Mouse (Mus musculus) CH12.LX (cell line): ENCODE data around the gene Smdt1. TPM values are rescaled to one million over a fixed set of nuclear protein-coding genes. Genes with fewer than 3 reads are reported as not detected.

Experiments
- DNase-seq: peaks from one replicate; pipeline ENCODE4 v3.0.0-alpha.2; 2013; ENCODE audit errors: extremely low read depth
- H3K27ac ChIP-seq: 2 replicates; pipeline ENCODE4 v1.5.1; 2012; ENCODE audit warnings: low read depth, mild to moderate bottlenecking, control low read depth, moderate library complexity; ENCODE audit not compliant: insufficient read depth
- H3K27me3 ChIP-seq: replicated peaks from 2 replicates; pipeline ENCODE3; 2012; ENCODE audit warnings: inconsistent platforms
- H3K36me3 ChIP-seq, 2 experiments: replicated peaks in 1 of 2; 2 replicates each; pipeline versions ENCODE3 to v1.6.1; 2012; ENCODE audit warnings: inconsistent platforms in 1 of 2, low read length in 1 of 2, mild to moderate bottlenecking in 1 of 2, mixed read lengths in 1 of 2, moderate library complexity in 1 of 2; ENCODE audit not compliant: control insufficient read depth in 1 of 2, insufficient read depth in 1 of 2
- H3K4me1 ChIP-seq, 2 experiments: 2 replicates each; pipeline ENCODE4 v1.6.1; 2012; ENCODE audit warnings: inconsistent platforms in 1 of 2, moderate library complexity in 1 of 2; ENCODE audit not compliant: insufficient read depth in 2 of 2, control insufficient read depth in 1 of 2
- H3K4me2 ChIP-seq: 2 replicates; pipeline ENCODE4 v1.6.1; 2012; ENCODE audit warnings: low read depth, mild to moderate bottlenecking, control low read depth; ENCODE audit not compliant: poor library complexity, insufficient read depth, severe bottlenecking
- H3K4me3 ChIP-seq, 3 experiments: fragments of 150-350 bp in 1 of 3; sonication (generic) in 1 of 3; replicated peaks in 1 of 3; 2 replicates each; pipeline versions ENCODE3 to v1.5.1; 2011 to 2012; ENCODE audit warnings: low read depth in 2 of 3, low read length in 2 of 3, mild to moderate bottlenecking in 2 of 3, moderate library complexity in 2 of 3, control low read depth in 1 of 3, improper control_type of control experiment in 1 of 3, inconsistent platforms in 1 of 3, mixed read lengths in 1 of 3; ENCODE audit not compliant: poor library complexity in 1 of 3
- H3K79me2 ChIP-seq: replicated peaks from 2 replicates; pipeline ENCODE4 v1.6.1; 2012; ENCODE audit warnings: mild to moderate bottlenecking, moderate library complexity; ENCODE audit not compliant: control insufficient read depth, poor library complexity, insufficient read depth, severe bottlenecking; ENCODE audit errors: extremely low read depth
- H3K9ac ChIP-seq: 2 replicates; pipeline ENCODE4 v1.6.1; 2012; ENCODE audit warnings: low read depth, mild to moderate bottlenecking, control low read depth, moderate library complexity; ENCODE audit not compliant: insufficient read depth
- H3K9me3 ChIP-seq: replicated peaks from 2 replicates; pipeline ENCODE3; 2012; ENCODE audit warnings: low read length, inconsistent platforms, mixed read lengths
- CHD1 ChIP-seq: IDR thresholded peaks from 2 replicates; pipeline ENCODE4 v1.6.1; 2012; ENCODE audit warnings: low read depth, low read length, improper control_type of control experiment, inconsistent platforms
- CHD2 ChIP-seq: IDR thresholded peaks from 2 replicates; pipeline ENCODE4 v1.6.1; 2011; ENCODE audit warnings: low read length, improper control_type of control experiment
- CTCF ChIP-seq, 2 experiments: IDR thresholded peaks in 1 of 2; conservative IDR thresholded peaks in 1 of 2; 2 replicates each; pipeline ENCODE4 v1.5.1; 2011 to 2012; ENCODE audit warnings: low read depth in 2 of 2, low read length in 2 of 2, improper control_type of control experiment in 1 of 2, inconsistent platforms in 1 of 2, mild to moderate bottlenecking in 1 of 2, moderate library complexity in 1 of 2
- EP300 ChIP-seq: IDR thresholded peaks from 2 replicates; pipeline ENCODE4 v1.6.1; 2011; ENCODE audit warnings: low read length, improper control_type of control experiment
- GABPA ChIP-seq: IDR thresholded peaks from 2 replicates; pipeline ENCODE4 v1.6.1; 2012; ENCODE audit warnings: low read depth, low read length, improper control_type of control experiment, inconsistent platforms; ENCODE audit not compliant: insufficient replicate concordance
- HCFC1 ChIP-seq: IDR thresholded peaks from 2 replicates; pipeline ENCODE4 v1.6.1; 2012; ENCODE audit warnings: low read depth, mild to moderate bottlenecking, inconsistent platforms, low read length, improper control_type of control experiment
- IRF4 ChIP-seq: IDR thresholded peaks from 2 replicates; pipeline ENCODE4 v1.6.1; 2014; ENCODE audit warnings: low read depth, mild to moderate bottlenecking, inconsistent platforms, low read length, improper control_type of control experiment
- JUN ChIP-seq: IDR thresholded peaks from 2 replicates; pipeline ENCODE4 v1.6.1; 2011; ENCODE audit warnings: low read depth, mild to moderate bottlenecking, low read length, improper control_type of control experiment, moderate library complexity; ENCODE audit not compliant: insufficient read depth
- KAT2A ChIP-seq: IDR thresholded peaks from 2 replicates; pipeline ENCODE4 v1.6.1; 2012; ENCODE audit warnings: low read length, improper control_type of control experiment, inconsistent platforms; ENCODE audit not compliant: insufficient replicate concordance
- MAX ChIP-seq: IDR thresholded peaks from 2 replicates; pipeline ENCODE4 v1.6.1; 2011; ENCODE audit warnings: low read length, improper control_type of control experiment
- MEF2A ChIP-seq: IDR thresholded peaks from 2 replicates; pipeline ENCODE4 v1.6.1; 2014; ENCODE audit warnings: low read depth, mild to moderate bottlenecking, inconsistent platforms, low read length, improper control_type of control experiment, borderline replicate concordance
- MXI1 ChIP-seq: IDR thresholded peaks from 2 replicates; pipeline ENCODE4 v1.6.1; 2011; ENCODE audit warnings: mild to moderate bottlenecking, low read depth, low read length, improper control_type of control experiment
- NRF1 ChIP-seq: IDR thresholded peaks from 2 replicates; pipeline ENCODE4 v1.6.1; 2014; ENCODE audit warnings: low read depth, mild to moderate bottlenecking, inconsistent platforms, low read length, improper control_type of control experiment, moderate library complexity
- PAX5 ChIP-seq: IDR thresholded peaks from 2 replicates; pipeline ENCODE4 v1.6.1; 2012; ENCODE audit warnings: low read length, inconsistent platforms, mixed read lengths
- POLR2A ChIP-seq: IDR thresholded peaks from 2 replicates; pipeline ENCODE4 v1.6.1; 2011; ENCODE audit warnings: low read depth, mild to moderate bottlenecking, improper control_type of control experiment, low read length
- RCOR1 ChIP-seq: conservative IDR thresholded peaks from 2 replicates; pipeline ENCODE4 v1.6.1; 2012; ENCODE audit warnings: low read depth, mild to moderate bottlenecking, inconsistent platforms, low read length, improper control_type of control experiment
- SIN3A ChIP-seq: IDR thresholded peaks from 2 replicates; pipeline ENCODE4 v1.6.1; 2012; ENCODE audit warnings: low read length, improper control_type of control experiment, inconsistent platforms
- SMC3 ChIP-seq: IDR thresholded peaks from 2 replicates; pipeline ENCODE4 v1.6.1; 2011; ENCODE audit warnings: low read depth, low read length, improper control_type of control experiment
- TBP ChIP-seq: conservative IDR thresholded peaks from 2 replicates; pipeline ENCODE4 v1.6.1; 2011; ENCODE audit warnings: low read depth, low read length, improper control_type of control experiment
- TCF12 ChIP-seq: IDR thresholded peaks from 2 replicates; pipeline ENCODE4 v1.6.1; 2014; ENCODE audit warnings: low read depth, mild to moderate bottlenecking, inconsistent platforms, low read length, improper control_type of control experiment
- UBTF ChIP-seq: IDR thresholded peaks from 2 replicates; pipeline ENCODE4 v1.6.1; 2012; ENCODE audit warnings: low read depth, mild to moderate bottlenecking, inconsistent platforms, low read length, improper control_type of control experiment, moderate library complexity
- dilution Hi-C: fragments of 300-500 bp; cut with MboI; formaldehyde crosslinking; loops from 2 replicates; pipeline ENCODE4 v1.14.3; 2020; ENCODE audit warnings: low sequenced_read_pairs; ENCODE audit not compliant: extremely low pct_unique_long_range_greater_than_20kb, extremely low pct_ligation_motif_present
- in situ Hi-C: fragments of 300-500 bp; cut with MboI; formaldehyde crosslinking; loops from 3 replicates; pipeline ENCODE4 v1.14.3; 2019; ENCODE audit warnings: low sequenced_read_pairs, low pct_ligation_motif_present, low pct_unique_long_range_greater_than_20kb, mixed read lengths
- polyA plus RNA-seq: library from polyadenylated mRNA; unstranded; fragments of >175 nt; gene quantifications from 2 replicates; pipeline ENCODE4 v1.2.1, GENCODE M21; 2012; ENCODE audit warnings: low read depth; ENCODE audit not compliant: insufficient read length
- total RNA-seq, 2 experiments: library from RNA; depleted of rRNA; stranded (reverse); fragments of 300-350 nt in 1 of 2; fragments of >200 nt in 1 of 2; gene quantifications; 2 replicates each; pipeline ENCODE4 v1.2.3; 2012 to 2014

Gene Smdt1
- total and polyA plus RNA-seq, 3 experiments = 112 to 171 (median 138) TPM

DNA sequence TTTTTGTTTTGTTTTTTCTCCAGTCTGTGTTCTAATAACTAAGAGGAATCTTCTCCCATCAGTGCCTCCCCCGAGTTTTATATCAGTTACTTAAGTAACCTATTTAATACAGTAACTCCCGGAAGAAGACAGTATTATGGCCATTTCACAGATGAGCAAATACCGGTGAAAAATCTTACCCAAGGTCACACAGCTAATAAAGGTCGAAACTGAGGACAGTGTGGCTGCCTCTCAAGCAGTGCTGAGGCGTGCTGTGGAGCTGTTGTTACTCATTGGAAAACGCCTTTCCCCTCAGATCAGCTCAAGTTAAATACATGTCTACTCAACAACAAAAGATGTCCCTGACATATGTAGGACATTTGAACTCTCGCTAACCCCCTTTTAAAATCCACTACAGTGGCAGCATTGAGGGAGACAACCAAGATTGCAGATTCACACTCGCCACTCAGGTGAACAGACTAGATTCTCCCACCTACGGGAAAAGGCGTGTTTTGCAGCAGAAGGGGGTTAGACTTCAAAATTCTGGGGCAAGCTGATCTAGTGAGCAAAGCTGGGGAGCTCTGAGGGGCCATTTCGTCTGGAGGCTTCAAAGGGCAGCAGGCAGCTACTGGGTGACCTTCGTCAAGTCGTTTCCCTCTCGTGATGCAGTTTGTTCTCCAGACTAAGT is 14.5 kb downstream of the Smdt1 start:
- Histone ChIP-seq H3K9ac (peak overlapping the region; percentile 87), H3K4me1 (peaks cover 6 to 30% of the 10 kb centered on the region in 2 experiments), H3K4me2 (peak overlapping the region; percentile 63), H3K79me2 (peaks cover 15% of the 10 kb centered on the region), H3K4me3 (peak overlapping the region; percentile 89 to 97 (median 96)), H3K27ac (no peak overlapping the region), H3K36me3 (peaks cover 24 to 37% of the 10 kb centered on the region in 2 experiments), H3K27me3 (no peaks in the 10 kb centered on the region), H3K9me3 (peaks cover 2% of the 10 kb centered on the region)
- TF ChIP-seq SIN3A (peak; percentile 52; the same call in 1 of the 2 replicates), SMC3 (no peak)
- in situ Hi-C loops = loop anchor here (10.0 kb wide), 1 partner anchor 62 kb away; no protein-coding TSS in a partner anchor
- DNase-seq = no peak
- dilution Hi-C loops = no loop called here

DNA sequence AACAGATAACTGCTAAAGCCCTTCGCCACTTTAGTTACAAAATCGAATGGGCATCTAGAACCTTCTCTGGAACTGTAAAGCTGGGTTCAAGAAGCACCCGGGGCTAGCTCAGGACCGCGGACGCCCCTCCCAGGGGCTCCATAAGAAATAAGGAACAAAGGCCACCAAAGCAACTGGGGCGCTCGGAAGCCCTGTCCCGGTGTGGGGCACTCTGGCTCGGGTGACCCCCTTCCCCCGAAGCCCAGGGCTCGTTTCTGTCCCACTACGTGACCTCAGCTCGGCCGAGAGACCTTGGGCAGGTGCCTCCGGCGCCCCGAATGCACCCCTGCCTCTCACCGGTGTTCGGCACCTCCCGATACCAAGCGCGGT is 15.0 kb downstream of the Smdt1 start:
- H3K36me3 ChIP-seq = peaks cover 19 to 32% of the 10 kb centered on the region in 2 experiments
- peak overlapping the region; percentile 63; the same call in 1 of the 2 replicates for H3K4me2 ChIP-seq
- in situ Hi-C loops = loop anchor here (10.0 kb wide), 1 partner anchor 61 kb away; no protein-coding TSS in a partner anchor
- dilution Hi-C loops = no loop called here
- peaks cover 15% of the 10 kb centered on the region for H3K79me2 ChIP-seq
- 0 out of 2 replicates have a peak overlapping the region, but pooled peaks have one; percentile 27 for H3K27ac ChIP-seq
- H3K9me3 ChIP-seq = peaks cover 2% of the 10 kb centered on the region
- H3K4me1 ChIP-seq = peaks cover 1 to 24% of the 10 kb centered on the region in 2 experiments; a peak in 3 of 4 replicates
- no peaks in the 10 kb centered on the region for H3K27me3 ChIP-seq
- peak overlapping the region; percentile 89 to 97 (median 96) for H3K4me3 ChIP-seq
- peak overlapping the region; percentile 87 for H3K9ac ChIP-seq
- no peak for DNase-seq
- TF ChIP-seq CHD1 (no peak), IRF4 (no peak), HCFC1 (no peak), KAT2A (no peak), MAX (no peak), JUN (no peak), RCOR1 (no peak)

DNA sequence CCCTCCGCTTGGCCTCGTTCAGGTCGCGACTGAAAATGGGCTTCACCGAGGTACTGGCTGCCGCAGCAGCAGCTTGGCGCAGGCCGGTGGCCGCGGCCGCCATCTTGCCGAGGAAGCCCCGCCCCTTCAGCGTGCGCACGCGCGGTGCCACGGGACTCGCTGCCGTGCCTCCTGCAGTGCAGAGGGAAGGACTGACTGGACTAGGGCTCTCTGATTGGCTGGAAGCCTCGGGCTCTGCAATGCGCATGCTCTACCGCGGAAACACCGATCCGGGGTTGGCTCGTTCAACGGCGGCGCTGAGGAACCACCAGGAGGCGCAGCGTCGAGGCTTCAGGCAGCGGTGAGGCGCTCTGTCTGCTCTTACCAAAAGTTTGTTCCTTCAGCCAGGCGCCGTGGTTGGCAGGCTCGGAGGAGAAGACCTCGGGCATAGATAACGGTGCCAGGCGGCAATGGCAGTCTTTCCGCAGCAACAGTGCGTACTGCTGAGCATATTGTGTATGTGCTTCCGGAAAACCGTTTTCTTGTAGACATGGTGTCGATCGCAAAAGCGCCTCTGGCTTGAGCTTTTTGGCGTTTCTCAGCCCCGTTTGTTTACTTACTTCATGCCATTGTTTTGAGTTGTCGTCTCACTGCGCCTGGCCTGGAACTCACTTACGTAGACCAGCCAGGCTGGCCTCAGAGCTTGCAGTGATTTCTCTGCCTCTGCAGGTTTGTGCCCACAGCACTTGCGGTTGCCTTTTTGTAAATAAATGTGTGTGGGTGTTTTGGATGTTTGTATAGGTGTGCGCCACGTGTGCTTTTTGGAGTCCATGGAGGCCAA is 15.6 kb downstream of the Smdt1 start, which contains the start of gene Ndufa6:
TSS of gene Ndufa6 (minus strand) at position 197 of the 820 bp plus-strand sequence.
- Histone ChIP-seq H3K4me1 (peaks cover 0 to 22% of the 10 kb centered on the region in 2 experiments; a peak in 2 of 4 replicates), H3K36me3 (peaks cover 13 to 26% of the 10 kb centered on the region in 2 experiments), H3K4me2 (peak within 1 kb of the TSS; percentile 68), H3K4me3 (peak within 1 kb of the TSS; percentile 89 to 97 (median 96)), H3K27me3 (no peaks in the 10 kb centered on the region), H3K27ac (0 out of 2 replicates have a peak within 1 kb of the TSS, but pooled peaks have one; percentile 27), H3K9ac (peak within 1 kb of the TSS; percentile 87), H3K9me3 (peaks cover 2% of the 10 kb centered on the region), H3K79me2 (peaks cover 13% of the 10 kb centered on the region)
- dilution Hi-C loops (no loop called here), in situ Hi-C loops (loop anchor here (10.0 kb wide), 1 partner anchor 60 kb away; no protein-coding TSS in a partner anchor)
- peak; percentile 97 for DNase-seq
- no peak for TF ChIP-seq GABPA
- peak; percentile 96 for TF ChIP-seq POLR2A
- TF ChIP-seq CTCF (conservative IDR thresholded peaks at IDR 0.05 in 1 of 2, IDR thresholded peaks at IDR 0.05 in 1 of 2; ENCODE audit: low read depth in 2 of 2, low read length in 2 of 2) = peak in 1 of 2 experiments; percentile 97; a peak in 3 of 4 replicates
- peak; percentile 64; the same call in 1 of the 2 replicates for TF ChIP-seq MXI1
- 0 out of 2 replicates have a peak, but pooled peaks have one; percentile 59 for TF ChIP-seq KAT2A
- TF ChIP-seq CHD1 = no peak
- TF ChIP-seq NRF1 = peak; percentile 99
- TF ChIP-seq PAX5 = no peak
- peak; percentile 99 for TF ChIP-seq TCF12
- no peak for TF ChIP-seq EP300
- peak; percentile 71; the same call in 1 of the 2 replicates for TF ChIP-seq MEF2A
- peak; percentile 84 for TF ChIP-seq TBP
- no peak for TF ChIP-seq JUN
- peak; percentile 73 for TF ChIP-seq HCFC1
- no peak for TF ChIP-seq CHD2
- 0 out of 2 replicates have a peak, but pooled peaks have one; percentile 33 for TF ChIP-seq UBTF
